Mouse (Mus musculus) midbrain, embryonic 12.5 days (tissue): ENCODE measurements around the gene Irgc1. TPM values are rescaled to one million over a fixed set of nuclear protein-coding genes. Genes with fewer than 3 reads are reported as not detected.
A peak's percentile ranks its signal among the peaks of the same experiment; 100 is the strongest.
"Not testable (repeated sequence)": the region's sequence is repeated elsewhere in the genome, so short reads cannot be mapped to it uniquely, and the experiment has no call there.

Experiments
- ATAC-seq: fragments of 200-750 bp; cut with Nextera tagmentation; 2 replicates; pipeline ENCODE4 v1.8.0; 2017; ENCODE audit warnings: low read depth, moderate TSS enrichment, moderate library complexity; ENCODE audit not compliant: low FRiP score
- H3K27ac ChIP-seq: fragments of 300-500 bp; sonication (generic); replicated peaks from 2 replicates; pipeline ENCODE4 v1.5.1; 2016; ENCODE audit warnings: mild to moderate bottlenecking
- H3K27me3 ChIP-seq: fragments of 300-500 bp; sonication (generic); 2 replicates; pipeline ENCODE4 v1.6.1; 2016; ENCODE audit warnings: mild to moderate bottlenecking
- H3K36me3 ChIP-seq: fragments of 300-500 bp; sonication (generic); 2 replicates; pipeline ENCODE4 v1.6.1; 2016
- H3K4me1 ChIP-seq: fragments of 300-500 bp; sonication (generic); 2 replicates; pipeline ENCODE4 v1.6.1; 2016
- H3K4me2 ChIP-seq: fragments of 300-500 bp; sonication (generic); replicated peaks from 2 replicates; pipeline ENCODE4 v1.6.1; 2016; ENCODE audit warnings: mild to moderate bottlenecking, moderate library complexity
- H3K4me3 ChIP-seq: fragments of 300-500 bp; sonication (generic); 2 replicates; pipeline ENCODE4 v1.5.1; 2016; ENCODE audit warnings: mild to moderate bottlenecking
- H3K9ac ChIP-seq: fragments of 300-500 bp; sonication (generic); replicated peaks from 2 replicates; pipeline ENCODE4 v1.6.1; 2016; ENCODE audit warnings: mild to moderate bottlenecking, moderate library complexity
- H3K9me3 ChIP-seq: fragments of 300-500 bp; sonication (generic); 2 replicates; pipeline ENCODE4 v1.6.1; 2016; ENCODE audit warnings: mild to moderate bottlenecking
- WGBS: fragments of 180-500 bp; shearing (Covaris S2); methylation state at CpG from one replicate; pipeline ENCODE4 v1.1.7; 2016; 5-methylcytosine and 5-hydroxymethylcytosine counted together
- polyA plus RNA-seq: library from polyadenylated mRNA; unstranded; fragments of >200 nt; fragmentation: Nextera tagmentation; extraction: Ambion mirVana; gene quantifications from 2 replicates; pipeline ENCODE4 v1.2.1, GENCODE M21; 2016

The Irgc1 gene
- not detected in 2 replicates for polyA plus RNA-seq

- H3K9me3 ChIP-seq = no peaks in the 10 kb centered on the region
- H3K4me2 ChIP-seq = no peak within 1 kb of the TSS
- H3K4me3 ChIP-seq = no peak within 1 kb of the TSS
- no peak within 1 kb of the TSS for H3K9ac ChIP-seq
- no peak within 1 kb of the TSS for H3K27ac ChIP-seq
- no peaks in the 10 kb centered on the region for H3K27me3 ChIP-seq
- ATAC-seq = no peak
- no peaks in the 10 kb centered on the region for H3K4me1 ChIP-seq
- 86% methylated on average over 9 of the region's 9 CpGs for WGBS
- H3K36me3 ChIP-seq = no peaks in the 10 kb centered on the region
Observed at GRCm38 (mm10) chr7:24451855-24452311, at the start of gene Irgc1. Irgc1 (minus strand) TSS chr7:24452297.

- no peak overlapping the region for H3K4me2 ChIP-seq
- H3K4me1 ChIP-seq = peaks cover 45% of the 10 kb centered on the region
- peaks cover 42% of the 10 kb centered on the region for H3K27me3 ChIP-seq
- peaks cover 42% of the 10 kb centered on the region for H3K36me3 ChIP-seq
- ATAC-seq = no peak
- H3K9me3 ChIP-seq = peaks cover 3% of the 10 kb centered on the region; the same call in 1 of the 2 replicates
- H3K9ac ChIP-seq = no peak overlapping the region
- H3K27ac ChIP-seq = no peak overlapping the region
- 51% methylated on average over 21 of the region's 21 CpGs for WGBS
- H3K4me3 ChIP-seq = no peak overlapping the region
Observed at GRCm38 (mm10) chr7:24501492-24501891, 49.4 kb upstream of the Irgc1 start.

GRCm38 (mm10) chr7:24500929-24501328, 48.8 kb upstream of the Irgc1 start:
- Histone ChIP-seq H3K27ac (no peak overlapping the region), H3K27me3 (peaks cover 42% of the 10 kb centered on the region), H3K36me3 (peaks cover 42% of the 10 kb centered on the region), H3K4me2 (no peak overlapping the region), H3K9me3 (peaks cover 3% of the 10 kb centered on the region; the same call in 1 of the 2 replicates), H3K9ac (no peak overlapping the region), H3K4me1 (peaks cover 39% of the 10 kb centered on the region), H3K4me3 (no peak overlapping the region)
- ATAC-seq = no peak
- WGBS = 32% methylated on average over 7 of the region's 7 CpGs

- H3K9me3 ChIP-seq = peaks cover 3% of the 10 kb centered on the region; the same call in 1 of the 2 replicates
- no peak overlapping the region for H3K4me3 ChIP-seq
- peaks cover 43% of the 10 kb centered on the region for H3K36me3 ChIP-seq
- peak overlapping the region; percentile 29 for H3K4me2 ChIP-seq
- H3K9ac ChIP-seq = no peak overlapping the region
- H3K4me1 ChIP-seq = peaks cover 30% of the 10 kb centered on the region
- no peak overlapping the region for H3K27ac ChIP-seq
- peaks cover 42% of the 10 kb centered on the region for H3K27me3 ChIP-seq
- ATAC-seq = 0 out of 2 replicates have a peak, but pooled peaks have one; percentile 27
- 19% methylated on average over 43 of the region's 43 CpGs for WGBS
Observed at GRCm38 (mm10) chr7:24499856-24500577, 47.9 kb upstream of the Irgc1 start.

- H3K4me1 ChIP-seq = peaks cover 48% of the 10 kb centered on the region
- no peak overlapping the region for H3K4me2 ChIP-seq
- no peaks in the 10 kb centered on the region for H3K9me3 ChIP-seq
- peaks cover 31% of the 10 kb centered on the region for H3K36me3 ChIP-seq
- 88% methylated on average over 8 of the region's 8 CpGs for WGBS
- H3K27ac ChIP-seq = no peak overlapping the region
- no peak for ATAC-seq
- H3K27me3 ChIP-seq = no peaks in the 10 kb centered on the region
- H3K4me3 ChIP-seq = no peak overlapping the region
- H3K9ac ChIP-seq = no peak overlapping the region
Observed at GRCm38 (mm10) chr7:24488303-24488702, 36.2 kb upstream of the Irgc1 start.

GRCm38 (mm10) chr7:24487403-24487802, 35.3 kb upstream of the Irgc1 start:
- H3K4me1 ChIP-seq = peaks cover 53% of the 10 kb centered on the region
- peak overlapping the region; percentile 55; the same call in 1 of the 2 replicates for H3K9ac ChIP-seq
- peaks cover 24% of the 10 kb centered on the region for H3K36me3 ChIP-seq
- H3K4me2 ChIP-seq = peak overlapping the region; percentile 49
- no peaks in the 10 kb centered on the region for H3K9me3 ChIP-seq
- no peaks in the 10 kb centered on the region for H3K27me3 ChIP-seq
- peak overlapping the region; percentile 77 for H3K27ac ChIP-seq
- ATAC-seq = peak; percentile 17; the same call in 1 of the 2 replicates
- whole genome bisulfite sequencing = 24% methylated on average over 3 of the region's 3 CpGs
- H3K4me3 ChIP-seq = peak overlapping the region; percentile 20; the same call in 1 of the 2 replicates

- 45% methylated on average over 9 of the region's 9 CpGs for whole genome bisulfite sequencing
- ATAC-seq = peak; percentile 71
- peaks cover 17% of the 10 kb centered on the region for H3K36me3 ChIP-seq
- no peaks in the 10 kb centered on the region for H3K9me3 ChIP-seq
- peak overlapping the region; percentile 77 for H3K27ac ChIP-seq
- H3K4me2 ChIP-seq = peak overlapping the region; percentile 49
- H3K4me1 ChIP-seq = peaks cover 53% of the 10 kb centered on the region
- H3K27me3 ChIP-seq = no peaks in the 10 kb centered on the region
- peak overlapping the region; percentile 20 for H3K4me3 ChIP-seq
- H3K9ac ChIP-seq = peak overlapping the region; percentile 55
Observed at GRCm38 (mm10) chr7:24486654-24487130, 34.6 kb upstream of the Irgc1 start.

GRCm38 (mm10) chr7:24485481-24485880, 33.4 kb upstream of the Irgc1 start:
- H3K4me1 ChIP-seq = peaks cover 63% of the 10 kb centered on the region
- 0 out of 2 replicates have a peak overlapping the region, but pooled peaks have one; percentile 77 for H3K27ac ChIP-seq
- no peak overlapping the region for H3K4me3 ChIP-seq
- H3K27me3 ChIP-seq = peaks cover 12% of the 10 kb centered on the region
- H3K9me3 ChIP-seq = no peaks in the 10 kb centered on the region
- WGBS = 78% methylated on average over 9 of the region's 9 CpGs
- peak overlapping the region; percentile 55; the same call in 1 of the 2 replicates for H3K9ac ChIP-seq
- peaks cover 13% of the 10 kb centered on the region; the same call in 1 of the 2 replicates for H3K36me3 ChIP-seq
- peak overlapping the region; percentile 49 for H3K4me2 ChIP-seq
- ATAC-seq = no peak

GRCm38 (mm10) chr7:24483291-24483690, 31.2 kb upstream of the Irgc1 start:
- Histone ChIP-seq H3K27me3 (peaks cover 34% of the 10 kb centered on the region), H3K9ac (peak overlapping the region; percentile 95), H3K4me3 (peak overlapping the region; percentile 89), H3K4me1 (peaks cover 75% of the 10 kb centered on the region), H3K4me2 (peak overlapping the region; percentile 92)
- not testable (repeated sequence) for H3K36me3 ChIP-seq, ATAC-seq, H3K9me3 ChIP-seq, H3K27ac ChIP-seq
- WGBS = 55% methylated on average over 6 of the region's 6 CpGs

GRCm38 (mm10) chr7:24482208-24483020, 30.3 kb upstream of the Irgc1 start:
- peaks cover 69% of the 10 kb centered on the region for H3K4me1 ChIP-seq
- H3K9ac ChIP-seq = peak overlapping the region; percentile 95
- WGBS = 2% methylated on average over 24 of the region's 38 CpGs
- peaks cover 36% of the 10 kb centered on the region for H3K27me3 ChIP-seq
- peak; percentile 58 for ATAC-seq
- no peaks in the 10 kb centered on the region for H3K36me3 ChIP-seq
- H3K4me2 ChIP-seq = peak overlapping the region; percentile 92
- H3K9me3 ChIP-seq = no peaks in the 10 kb centered on the region
- peak overlapping the region; percentile 79 for H3K27ac ChIP-seq
- H3K4me3 ChIP-seq = peak overlapping the region; percentile 89

GRCm38 (mm10) chr7:24481474-24482207, 29.5 kb upstream of the Irgc1 start, which contains the start of gene Cadm4:
Cadm4 (plus strand) TSS chr7:24482023.
- Histone ChIP-seq H3K9ac (peak within 1 kb of the TSS; percentile 95), H3K4me2 (peak within 1 kb of the TSS; percentile 92), H3K4me3 (peak within 1 kb of the TSS; percentile 89), H3K27me3 (peaks cover 36% of the 10 kb centered on the region), H3K9me3 (no peaks in the 10 kb centered on the region), H3K27ac (peak within 1 kb of the TSS; percentile 79), H3K36me3 (no peaks in the 10 kb centered on the region), H3K4me1 (peaks cover 62% of the 10 kb centered on the region)
- WGBS = under 1% methylated on average over 77 of the region's 83 CpGs
- ATAC-seq = peak; percentile 85
